Mouse (Mus musculus) adrenal gland, postnatal 4 days (tissue): ENCODE measurements around the gene Dync1i1. TPM values are rescaled to one million over a fixed set of nuclear protein-coding genes. Genes with fewer than 3 reads are reported as not detected.

ENCODE experiments used
- DNase-seq, 2 experiments: peaks; one replicate each; pipeline ENCODE4 v3.0.0; 2021 to 2022; ENCODE audit warnings: low spot score in 2 of 2, mixed read lengths in 2 of 2
- total RNA-seq, 2 experiments: library from RNA; stranded (reverse); gene quantifications; 2 replicates each; pipeline ENCODE4 v1.2.3; 2021

Gene Dync1i1
- total RNA-seq, 2 experiments from 2014 or later = 2.4 to 2.8 TPM

DNA sequence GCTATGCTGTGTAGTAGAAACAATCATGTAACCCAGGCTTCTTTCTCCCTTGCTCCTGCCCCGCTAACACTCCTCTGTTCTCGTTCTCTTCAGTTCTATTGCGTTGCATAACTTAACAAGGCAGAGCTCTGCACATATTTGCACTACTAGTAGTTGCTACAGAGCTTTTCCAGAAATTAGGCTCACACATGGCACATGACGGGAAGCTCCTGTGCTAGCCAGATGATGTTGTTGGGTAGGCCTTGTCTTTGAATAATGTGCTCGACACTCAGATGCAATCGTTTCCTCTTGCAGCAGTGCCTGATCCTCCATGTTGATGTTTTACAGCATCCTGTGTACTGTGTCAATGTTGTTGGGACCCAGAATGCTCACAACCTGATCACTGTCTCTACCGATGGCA, 240.9 kb downstream of the Dync1i1 start:
- no peak for DNase-seq

DNA sequence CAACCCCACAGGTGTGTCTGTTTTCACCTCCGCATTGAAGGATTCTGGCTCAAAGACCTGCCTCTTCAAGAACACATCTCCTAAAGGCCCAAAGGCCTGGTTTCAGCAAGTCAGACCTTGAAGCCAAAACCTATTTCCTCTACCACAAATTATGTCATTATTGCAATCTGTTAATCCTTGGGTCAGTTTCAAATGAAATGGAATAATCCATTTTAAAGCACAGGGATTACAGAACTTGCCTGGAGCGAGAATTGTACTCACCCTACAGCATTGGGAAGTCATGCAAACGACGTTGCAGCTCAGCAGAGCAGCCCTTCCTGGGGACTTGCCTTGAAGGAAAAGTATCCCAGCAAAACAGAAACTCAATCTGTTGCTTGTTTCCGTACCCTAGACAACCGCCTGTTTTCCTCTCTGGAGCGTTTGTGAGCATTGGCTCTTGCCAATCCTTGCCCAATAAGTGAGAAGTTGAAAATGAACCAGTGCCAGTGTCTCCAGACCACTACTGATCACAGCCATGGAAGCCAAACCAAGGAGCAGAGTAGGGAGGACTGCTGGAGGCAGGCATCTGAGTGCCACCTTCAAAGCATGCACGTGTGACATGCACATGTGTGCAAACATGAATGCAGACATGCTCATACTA, 241.5 kb downstream of the Dync1i1 start:
- DNase-seq = no peak

DNA sequence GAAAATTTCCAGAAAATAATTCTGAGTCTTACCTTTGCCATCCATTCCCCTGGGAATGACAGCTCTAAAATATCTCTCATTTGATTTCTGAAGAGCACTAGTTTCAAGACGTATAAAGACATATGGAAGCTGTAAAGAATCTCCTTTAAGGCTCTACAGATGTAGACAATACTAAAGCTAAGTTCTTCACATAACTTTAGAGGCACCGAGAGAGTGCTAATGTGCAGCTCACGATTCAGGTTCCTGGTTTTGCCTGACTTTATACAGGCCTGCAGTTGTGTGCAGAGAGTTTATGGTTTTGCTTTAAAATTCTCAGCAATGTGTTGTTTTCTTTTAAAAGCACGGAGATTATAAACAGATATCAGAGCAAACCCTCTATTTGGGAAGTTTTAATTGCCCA, 242.1 kb downstream of the Dync1i1 start:
- no peak for DNase-seq

DNA sequence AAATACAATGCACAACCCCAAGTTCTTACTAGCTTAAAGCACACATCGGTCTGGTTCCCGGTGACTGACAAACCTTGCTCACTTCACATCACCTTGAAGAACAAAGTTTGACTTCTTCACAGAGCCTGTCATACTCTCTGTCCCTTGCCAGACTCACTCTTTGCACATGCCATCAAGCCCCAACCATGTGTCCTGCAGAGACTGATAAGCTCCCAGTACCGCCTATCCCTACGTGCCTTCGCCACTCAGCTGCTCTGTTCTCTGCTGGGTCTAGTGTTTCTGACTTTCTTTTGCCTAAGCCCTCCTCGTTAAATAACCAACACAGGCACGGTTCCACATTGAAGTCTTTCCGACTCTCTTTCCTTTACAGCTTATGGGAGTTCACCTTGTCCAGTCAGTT, 244.2 kb downstream of the Dync1i1 start:
- no peak for DNase-seq

DNA sequence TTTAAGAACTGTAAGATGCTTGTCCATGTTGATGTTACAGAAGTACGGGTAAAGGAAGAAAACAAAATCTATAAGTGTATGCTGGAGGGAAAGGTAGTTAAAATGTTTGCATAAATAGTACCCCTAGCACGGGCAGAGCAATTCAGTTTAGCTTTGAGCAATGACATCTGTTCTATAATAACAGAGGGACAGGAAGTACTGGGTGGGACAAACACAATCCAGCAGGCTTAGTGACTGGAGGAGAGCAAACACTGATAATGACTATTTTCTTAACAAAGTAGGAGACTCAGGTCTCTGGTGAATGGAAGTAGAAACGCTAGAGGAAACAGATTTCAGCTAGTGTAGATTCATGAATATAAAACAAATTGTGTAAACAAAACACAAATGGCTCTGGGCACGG, 250.8 kb downstream of the Dync1i1 start:
- DNase-seq = no peak

DNA sequence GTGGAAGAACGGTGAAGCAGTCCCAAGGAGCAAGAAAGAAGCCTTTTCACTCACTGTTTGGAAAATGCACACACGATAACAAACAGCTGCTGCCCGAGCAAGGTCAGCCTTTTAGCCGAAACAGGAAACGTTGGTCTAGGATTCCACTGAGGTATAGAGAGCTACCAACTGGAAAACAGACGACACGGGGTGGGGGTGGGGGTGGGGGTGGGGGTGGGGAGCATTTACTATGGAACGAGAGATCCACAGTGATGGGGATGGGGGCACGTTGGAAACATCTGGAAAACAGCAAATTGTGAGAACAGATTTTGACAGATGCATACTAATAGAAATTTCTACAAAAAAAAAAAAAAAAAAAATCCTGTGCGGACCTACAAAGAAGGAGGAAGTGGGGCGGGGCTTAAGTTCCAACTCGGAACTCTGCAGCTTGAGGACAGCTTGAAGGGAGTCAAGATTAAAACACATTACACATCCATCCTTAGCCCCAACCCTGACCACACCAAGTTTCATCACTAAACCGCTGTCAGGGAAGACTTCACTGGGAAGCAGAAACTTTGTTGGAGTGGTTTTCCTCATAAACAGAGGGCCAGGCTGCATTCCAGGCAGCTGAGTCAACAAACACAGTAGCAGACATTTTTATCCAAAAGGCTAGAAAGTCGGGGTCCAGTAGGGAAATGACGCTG, 251.9 kb downstream of the Dync1i1 start:
- no peak for DNase-seq

DNA sequence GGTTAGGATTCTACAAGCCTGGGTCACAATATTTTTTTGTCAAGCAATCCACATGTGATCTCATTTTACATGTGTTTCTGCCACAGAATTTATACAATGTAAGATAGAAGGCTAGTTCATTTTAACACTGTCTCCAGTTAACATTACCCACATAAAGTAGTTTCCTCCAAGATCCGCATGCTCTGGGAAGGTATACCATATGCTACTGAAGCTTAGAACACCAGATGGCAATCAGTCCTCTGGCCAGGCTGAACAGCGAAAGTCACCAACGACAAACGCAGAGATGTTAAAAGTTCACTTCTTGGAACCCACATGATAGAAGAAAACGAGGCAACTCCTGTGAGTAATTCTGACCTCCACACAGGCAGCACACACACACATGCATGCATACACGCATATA, 265.8 kb downstream of the Dync1i1 start:
- DNase-seq = no peak

DNA sequence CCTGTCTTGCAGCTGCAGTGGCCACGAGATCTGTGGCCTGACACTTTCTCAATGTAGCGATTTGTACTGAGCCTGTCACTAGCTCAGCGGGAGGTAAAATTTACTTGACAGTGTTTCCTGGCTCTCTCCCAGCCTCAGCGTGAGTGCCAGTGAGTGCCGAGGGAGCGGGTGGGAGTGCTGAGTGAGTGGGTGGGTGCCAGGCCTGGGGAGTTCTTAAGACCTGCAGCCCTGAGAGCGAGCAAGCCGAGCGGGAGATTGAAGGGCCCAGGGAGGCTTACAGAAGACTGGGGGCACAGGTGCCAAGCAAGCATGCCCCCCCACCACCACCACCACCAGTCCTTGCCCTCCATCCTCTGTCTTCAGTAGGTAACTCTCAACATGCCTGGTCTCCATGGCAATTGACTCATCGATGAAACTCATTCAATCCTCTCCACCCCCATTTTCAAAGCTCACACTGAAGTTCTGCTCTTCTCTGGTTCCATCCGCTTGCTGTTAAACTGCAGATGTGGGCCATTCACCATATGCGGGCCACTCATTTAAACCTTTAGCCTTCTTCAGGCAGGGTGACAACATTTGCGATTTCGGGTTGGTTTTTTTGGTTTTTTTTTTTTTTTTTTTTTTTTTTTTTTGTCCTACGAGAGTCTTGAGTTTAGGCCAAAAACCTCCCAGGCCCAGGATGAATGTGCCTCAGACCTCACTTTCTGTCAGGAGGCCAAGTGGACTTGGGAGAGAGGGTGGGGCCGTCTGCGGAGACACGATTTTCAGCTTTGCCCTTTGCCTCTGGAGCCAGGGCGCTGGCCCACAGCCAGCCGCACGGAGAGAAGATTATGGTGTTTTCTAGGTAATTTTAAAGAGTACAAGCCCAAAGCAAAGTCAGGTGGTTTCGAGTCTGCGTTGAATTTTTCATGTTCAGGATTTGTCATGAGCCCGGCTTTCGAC, 266.6 kb downstream of the Dync1i1 start:
- no peak for DNase-seq

DNA sequence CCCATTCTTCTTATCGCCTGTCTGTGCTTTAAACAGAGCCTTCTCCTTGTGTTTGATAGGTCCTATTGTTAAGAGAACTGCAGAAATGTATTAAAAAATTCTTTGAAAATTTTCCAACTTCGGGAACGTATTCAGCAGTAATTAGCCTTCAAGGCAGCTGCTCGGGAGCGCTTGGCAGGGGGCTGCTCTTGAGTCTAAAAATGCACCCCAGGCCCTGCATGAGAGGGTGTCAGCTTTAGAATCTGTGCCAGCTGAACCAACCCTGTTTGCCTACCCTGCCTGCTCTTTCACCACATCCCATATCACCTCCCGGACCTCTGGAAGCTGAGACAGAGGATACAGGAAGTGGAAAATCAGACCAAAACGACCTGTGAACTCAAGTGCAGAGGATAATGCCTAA, 267.6 kb downstream of the Dync1i1 start:
- DNase-seq = no peak

DNA sequence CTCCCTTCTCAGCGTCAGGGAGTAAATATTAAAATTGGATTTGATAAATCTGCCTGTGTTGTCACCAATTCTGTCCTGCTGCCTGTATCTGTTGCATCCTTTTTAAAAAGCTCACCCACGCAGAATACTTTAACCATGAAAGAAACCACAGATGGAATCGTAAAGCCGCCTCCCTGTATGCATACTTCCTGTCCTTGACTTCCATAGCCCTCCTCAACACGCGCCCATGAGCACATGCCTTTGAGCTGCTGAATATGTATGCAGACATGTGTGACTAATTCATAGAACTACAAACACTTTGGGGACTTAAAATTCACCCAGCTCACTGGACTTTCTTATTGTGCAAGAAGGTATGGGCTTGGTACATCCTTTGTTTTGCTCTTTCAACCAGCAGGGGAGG, 272.1 kb downstream of the Dync1i1 start:
- DNase-seq = no peak

DNA sequence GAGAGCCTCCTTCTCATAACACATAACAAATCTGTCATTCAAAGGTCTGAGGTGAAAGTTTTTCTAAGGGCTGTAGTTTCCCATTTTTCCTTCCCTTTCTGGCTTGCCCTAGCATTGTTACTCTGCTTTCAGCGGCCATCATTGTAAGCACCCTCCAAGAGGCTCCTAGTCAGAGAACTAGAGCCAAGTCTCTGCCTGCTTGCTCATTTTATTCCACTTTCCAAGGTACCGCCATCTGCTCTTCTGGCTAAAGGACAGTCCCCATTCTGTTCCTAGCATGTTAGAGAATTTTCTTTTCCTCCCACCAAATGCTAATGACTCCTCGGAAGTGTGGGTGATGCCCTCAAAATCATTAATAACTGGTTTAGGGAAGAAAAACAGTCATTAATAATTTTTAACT, 276.6 kb downstream of the Dync1i1 start:
- DNase-seq = no peak

DNA sequence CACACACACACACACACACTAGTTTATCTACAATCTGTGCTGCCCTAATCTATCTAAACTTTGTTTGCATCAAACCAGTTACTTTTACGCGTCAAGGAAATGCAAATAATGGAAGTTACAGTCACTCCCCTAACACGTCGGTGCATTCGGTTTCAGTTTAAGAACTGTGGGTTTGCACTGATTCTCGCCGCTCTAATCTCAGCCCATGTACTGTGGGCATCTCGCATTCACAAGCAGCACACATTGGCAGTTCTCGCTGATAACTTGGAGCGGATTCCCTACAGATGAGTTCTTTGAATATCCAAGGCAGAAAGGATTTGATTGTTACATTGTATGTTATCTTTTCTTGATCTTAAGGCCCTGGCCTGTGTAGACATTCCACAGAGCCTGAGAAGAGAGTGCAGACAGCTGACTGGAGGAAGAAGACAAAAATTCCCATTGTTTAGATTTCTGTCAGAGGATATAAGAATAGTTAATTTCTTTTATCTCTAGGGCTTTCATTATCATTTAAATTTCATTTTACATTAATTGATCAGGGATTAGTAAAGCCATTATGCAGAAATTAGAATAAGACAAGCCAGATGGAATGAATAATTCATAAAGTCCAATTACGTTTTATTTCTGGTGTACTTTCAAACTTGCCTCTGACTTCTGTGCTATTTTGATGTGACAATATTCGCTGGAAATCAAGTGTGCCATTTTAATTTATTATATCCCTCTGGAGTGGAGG, 279.5 kb downstream of the Dync1i1 start:
- DNase-seq = no peak

DNA sequence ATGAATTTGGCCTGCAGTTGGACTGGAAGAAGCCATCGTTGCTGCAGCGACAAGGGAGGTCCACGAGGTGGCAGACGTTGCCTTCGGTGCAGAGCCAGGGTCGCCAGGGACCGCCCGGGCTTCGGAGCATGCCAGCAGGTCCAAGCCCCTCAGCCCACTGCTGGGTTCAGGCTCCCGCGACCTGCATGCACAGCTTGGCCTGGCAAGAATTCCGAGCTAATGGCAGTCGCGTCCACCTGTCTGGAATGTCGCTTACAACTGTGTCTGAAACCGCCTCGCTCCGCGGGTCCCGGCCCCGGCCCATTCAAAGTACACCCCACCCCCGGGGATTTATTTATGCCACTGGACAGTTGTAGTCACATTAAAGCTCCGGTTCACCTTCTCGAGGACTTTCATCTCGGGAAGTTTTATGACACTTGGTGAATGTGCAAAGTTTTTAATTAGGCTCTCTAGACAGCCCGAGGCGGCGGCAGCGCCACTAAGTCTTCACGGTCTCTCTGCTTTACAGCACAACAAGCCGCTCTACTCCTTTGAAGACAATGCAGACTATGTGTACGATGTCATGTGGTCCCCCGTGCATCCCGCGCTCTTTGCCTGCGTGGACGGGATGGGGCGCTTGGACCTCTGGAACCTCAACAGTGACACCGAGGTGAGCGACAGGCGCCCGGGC, 280.5 kb downstream of the Dync1i1 start:
- peak; percentile 39 to 42 for DNase-seq

DNA sequence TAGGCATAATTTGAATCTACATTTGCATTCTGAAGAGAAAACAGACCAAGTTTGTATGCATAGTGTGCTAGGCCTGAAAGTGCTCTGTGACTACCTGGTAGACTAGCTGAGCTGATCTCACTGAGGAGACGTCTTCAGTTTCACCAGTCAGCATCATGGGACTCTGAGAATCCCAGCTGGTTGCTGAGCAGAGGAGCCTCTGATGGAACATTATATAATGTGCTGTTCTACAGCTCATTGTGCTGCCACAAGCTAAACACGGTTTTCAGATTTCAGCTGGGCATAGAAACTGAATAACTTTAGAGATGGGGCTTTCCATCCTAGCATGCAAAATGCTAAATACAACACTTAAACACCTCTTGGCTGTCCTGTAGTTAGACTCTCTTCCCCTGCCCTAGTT, 285.9 kb downstream of the Dync1i1 start:
- DNase-seq = no peak

DNA sequence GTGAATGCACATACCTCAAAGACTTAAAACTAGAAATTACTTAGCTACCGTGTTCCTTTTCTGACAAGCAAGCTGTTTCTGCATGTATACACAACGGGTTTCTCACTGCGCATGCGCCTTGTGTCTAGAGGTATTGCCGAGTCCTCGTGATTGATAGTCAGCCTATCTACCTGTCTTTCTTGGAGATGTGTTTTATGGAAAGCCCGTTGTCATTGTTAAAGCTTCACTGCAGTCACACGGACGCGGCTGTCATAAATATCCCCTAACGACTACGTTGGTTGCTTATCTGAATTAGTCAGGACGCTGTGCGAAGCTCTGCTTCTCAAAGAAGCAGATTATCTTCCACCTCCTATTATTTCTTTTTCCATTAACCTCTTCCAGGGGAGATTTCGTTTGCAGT, 290.2 kb downstream of the Dync1i1 start:
- no peak for DNase-seq

DNA sequence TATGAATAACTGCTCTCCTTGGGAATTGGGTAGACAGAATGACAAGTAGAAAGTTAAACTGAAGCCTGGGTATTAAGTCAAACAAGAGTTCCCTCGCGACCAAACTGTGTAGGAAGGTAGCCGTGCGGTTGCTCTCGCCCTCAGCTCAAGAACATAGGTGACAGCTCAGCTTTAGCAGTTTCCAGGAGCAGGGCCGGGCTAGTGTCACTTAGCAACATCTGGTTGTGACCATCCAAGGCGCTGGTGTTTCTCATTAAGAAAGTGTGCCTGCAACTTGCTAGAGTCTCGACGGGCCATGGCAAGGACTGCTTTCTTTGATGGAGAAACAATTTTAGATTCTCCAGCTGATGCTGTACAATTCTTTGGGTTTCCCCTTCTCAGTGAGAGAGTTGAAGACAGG, 291.5 kb downstream of the Dync1i1 start:
- DNase-seq = no peak

DNA sequence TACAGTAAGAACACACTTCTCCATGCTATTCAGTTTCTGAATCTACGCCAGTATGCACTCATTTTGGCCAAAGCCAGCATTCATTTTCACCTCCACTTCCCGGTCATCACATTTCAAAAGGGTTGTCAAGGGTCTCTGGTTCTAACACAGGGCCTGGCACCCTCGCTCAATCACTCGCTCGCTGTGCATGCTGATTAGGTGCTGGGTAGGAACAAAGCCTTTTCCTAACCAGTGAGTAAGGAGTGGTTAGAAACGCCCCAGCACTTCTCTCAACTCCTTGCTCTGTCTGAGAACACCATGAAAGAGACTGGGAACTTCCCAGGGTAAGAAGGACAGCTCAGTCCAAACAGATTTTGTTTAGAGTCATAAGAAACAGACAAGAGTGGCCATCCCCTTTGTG, 298.5 kb downstream of the Dync1i1 start:
- no peak for DNase-seq

DNA sequence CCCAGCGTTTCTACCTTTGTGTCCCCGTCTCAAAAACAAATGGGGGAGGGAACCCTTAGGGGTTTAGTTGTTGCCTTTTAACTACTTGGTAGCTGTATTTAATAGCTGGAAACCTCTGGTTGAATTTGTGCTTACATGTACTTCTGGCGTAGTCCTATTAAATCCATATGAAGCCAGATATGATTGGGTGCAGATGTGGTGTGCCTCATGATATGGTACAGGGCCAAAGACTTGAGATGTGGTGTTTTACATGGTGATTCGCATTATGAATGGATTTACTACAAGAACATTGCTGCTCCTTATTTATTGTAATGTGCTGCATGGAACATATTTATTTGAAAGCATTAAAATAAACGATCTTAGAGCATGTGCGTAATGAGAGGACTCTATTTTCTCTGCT, 302.2 kb downstream of the Dync1i1 start:
- no peak for DNase-seq

DNA sequence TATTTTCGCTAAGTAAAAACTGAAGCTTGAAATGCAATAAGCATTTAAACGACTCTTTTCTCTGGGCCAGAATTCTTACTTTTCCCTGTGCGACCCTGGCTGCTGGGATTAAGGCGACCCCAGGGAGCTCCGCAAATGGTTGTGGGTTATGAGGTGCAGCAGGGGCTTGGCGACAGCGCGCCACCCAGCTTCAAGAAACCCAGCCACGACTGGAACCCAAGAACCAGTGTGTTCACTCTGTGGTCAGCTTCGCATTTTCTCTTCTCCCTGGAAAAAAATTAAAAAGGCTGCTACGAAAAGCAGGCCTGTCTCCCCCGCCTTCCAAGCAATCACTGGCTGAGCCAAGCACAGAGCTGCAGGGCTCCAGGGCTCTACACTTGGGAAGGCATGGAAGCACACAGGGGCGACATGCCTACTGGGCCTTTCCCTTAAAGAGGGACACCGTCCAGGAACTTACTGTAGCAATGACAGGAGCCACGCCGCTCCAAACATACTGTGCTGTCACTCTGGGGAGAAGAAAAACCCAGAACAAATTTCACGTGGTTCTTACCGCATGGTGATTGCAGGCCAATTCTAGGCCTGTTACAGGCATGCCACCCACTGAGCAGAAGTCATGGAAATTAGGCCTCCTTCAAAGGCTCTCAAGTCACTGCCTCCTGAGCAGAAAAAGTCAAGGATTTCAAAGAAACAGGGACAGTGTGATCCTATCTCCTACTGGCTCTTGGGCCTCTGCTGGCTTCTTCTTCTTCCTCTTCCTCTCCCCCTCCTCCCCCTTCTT, 313.5 kb downstream of the Dync1i1 start:
- DNase-seq = no peak
